Mouse (Mus musculus) kidney, adult 2 months (tissue): ENCODE data around the gene Lims1. TPM values are rescaled to one million over a fixed set of nuclear protein-coding genes. Genes with fewer than 3 reads are reported as not detected.

Experiments used
- DNase-seq: peaks from one replicate; pipeline ENCODE4 v3.0.0; 2021
- H3K27ac ChIP-seq: fragments of 200-500 bp; 2 replicates; pipeline ENCODE4 v1.5.1; 2012; ENCODE audit warnings: low read depth, low read length, control low read depth, inconsistent platforms; ENCODE audit not compliant: insufficient read depth
- H3K27me3 ChIP-seq: fragments of 200-500 bp; replicated peaks from 2 replicates; pipeline ENCODE4 v1.6.1; 2012; ENCODE audit warnings: mild to moderate bottlenecking, moderate library complexity, low read length, inconsistent platforms; ENCODE audit not compliant: control insufficient read depth, insufficient read depth
- H3K36me3 ChIP-seq: fragments of 200-500 bp; 2 replicates; pipeline ENCODE4 v1.6.1; 2012; ENCODE audit warnings: mild to moderate bottlenecking, moderate library complexity, low read length, inconsistent platforms; ENCODE audit not compliant: control insufficient read depth, insufficient read depth
- H3K4me1 ChIP-seq: fragments of 200-500 bp; 2 replicates; pipeline ENCODE4 v1.6.1; 2011; ENCODE audit warnings: low read length; ENCODE audit not compliant: control insufficient read depth, insufficient read depth
- H3K4me3 ChIP-seq: fragments of 200-500 bp; 2 replicates; pipeline ENCODE4 v1.5.1; 2011; ENCODE audit warnings: mild to moderate bottlenecking, low read depth, low read length, control low read depth; ENCODE audit not compliant: insufficient read depth
- CTCF ChIP-seq: fragments of 200-500 bp; conservative IDR thresholded peaks from 2 replicates; pipeline ENCODE4 v1.5.1; 2011; ENCODE audit warnings: low read depth, mild to moderate bottlenecking, control low read depth, low read length, moderate library complexity, mixed read lengths; ENCODE audit not compliant: insufficient read depth, insufficient read length
- POLR2A ChIP-seq: fragments of 200-500 bp; IDR thresholded peaks from one replicate; pipeline ENCODE4 v1.6.1; 2011; ENCODE audit warnings: low read depth, low read length, control low read depth
- WGBS: fragments of 180-500 bp; shearing (Covaris S2); methylation state at CpG from one replicate; pipeline ENCODE4 v1.1.7; 2018; 5-methylcytosine and 5-hydroxymethylcytosine counted together
- polyA plus RNA-seq: library from polyadenylated mRNA; depleted of rRNA; stranded (reverse); fragments of >200 nt; gene quantifications from 2 replicates; pipeline ENCODE4 v1.2.3, GENCODE M21; 2012

The Lims1 gene
- polyA plus RNA-seq, 1 experiment = 16.1 TPM

GRCm38 (mm10) chr10:58393026-58394014 is 70.1 kb downstream of the Lims1 start:
- no peaks in the 10 kb centered on the region for H3K36me3 ChIP-seq
- no peaks in the 10 kb centered on the region for H3K4me1 ChIP-seq
- DNase-seq = peak; percentile 16
- WGBS = 76% methylated on average over 7 of the region's 7 CpGs
- H3K27ac ChIP-seq = peak overlapping the region; percentile 55; the same call in 1 of the 2 replicates
- TF ChIP-seq CTCF (no peak), POLR2A (no peak)
- H3K4me3 ChIP-seq = no peak overlapping the region
- no peaks in the 10 kb centered on the region for H3K27me3 ChIP-seq

GRCm38 (mm10) chr10:58394170-58394569 is 70.9 kb downstream of the Lims1 start:
- TF ChIP-seq CTCF (no peak), POLR2A (no peak)
- H3K36me3 ChIP-seq = no peaks in the 10 kb centered on the region
- no peaks in the 10 kb centered on the region for H3K27me3 ChIP-seq
- peak; percentile 35 for DNase-seq
- H3K4me3 ChIP-seq = peak overlapping the region; percentile 35; the same call in 1 of the 2 replicates
- H3K4me1 ChIP-seq = no peaks in the 10 kb centered on the region
- H3K27ac ChIP-seq = peak overlapping the region; percentile 18; the same call in 1 of the 2 replicates
- WGBS = 50% methylated on average over 10 of the region's 10 CpGs

- Histone ChIP-seq H3K4me3 (no peak overlapping the region), H3K36me3 (no peaks in the 10 kb centered on the region; the same call in 1 of the 2 replicates), H3K27me3 (no peaks in the 10 kb centered on the region), H3K27ac (no peak overlapping the region), H3K4me1 (no peaks in the 10 kb centered on the region; the same call in 1 of the 2 replicates)
- DNase-seq = no peak
- 59% methylated on average over 4 of the region's 4 CpGs for WGBS
- TF ChIP-seq POLR2A (no peak), CTCF (no peak)
Observed at GRCm38 (mm10) chr10:58395315-58395714, 72.0 kb downstream of the Lims1 start.

- Histone ChIP-seq H3K4me1 (no peaks in the 10 kb centered on the region; the same call in 1 of the 2 replicates), H3K27ac (no peak overlapping the region), H3K27me3 (no peaks in the 10 kb centered on the region), H3K36me3 (no peaks in the 10 kb centered on the region; the same call in none of the 2 replicates), H3K4me3 (no peak overlapping the region)
- TF ChIP-seq POLR2A (no peak), CTCF (no peak)
- WGBS = 70% methylated on average over 2 of the region's 2 CpGs
- no peak for DNase-seq
Observed at GRCm38 (mm10) chr10:58395723-58396122, 72.5 kb downstream of the Lims1 start.

- H3K4me3 ChIP-seq = no peak overlapping the region
- H3K4me1 ChIP-seq = no peaks in the 10 kb centered on the region; the same call in 1 of the 2 replicates
- no peaks in the 10 kb centered on the region for H3K27me3 ChIP-seq
- 51% methylated on average over 3 of the region's 3 CpGs for WGBS
- H3K27ac ChIP-seq = no peak overlapping the region
- DNase-seq = no peak
- no peaks in the 10 kb centered on the region; the same call in none of the 2 replicates for H3K36me3 ChIP-seq
- TF ChIP-seq CTCF = no peak
- TF ChIP-seq POLR2A = no peak
Observed at GRCm38 (mm10) chr10:58396600-58396999, 73.3 kb downstream of the Lims1 start.

GRCm38 (mm10) chr10:58398941-58399340 is 75.7 kb downstream of the Lims1 start:
- Histone ChIP-seq H3K27me3 (no peaks in the 10 kb centered on the region), H3K4me1 (no peaks in the 10 kb centered on the region; the same call in 1 of the 2 replicates), H3K27ac (no peak overlapping the region), H3K36me3 (no peaks in the 10 kb centered on the region; the same call in none of the 2 replicates), H3K4me3 (no peak overlapping the region)
- no peak for DNase-seq
- TF ChIP-seq POLR2A = no peak
- TF ChIP-seq CTCF = no peak
- 85% methylated on average over 8 of the region's 8 CpGs for WGBS

GRCm38 (mm10) chr10:58401838-58402237 is 78.6 kb downstream of the Lims1 start:
- no peaks in the 10 kb centered on the region; the same call in none of the 2 replicates for H3K36me3 ChIP-seq
- TF ChIP-seq POLR2A = no peak
- no peak for TF ChIP-seq CTCF
- no peaks in the 10 kb centered on the region for H3K27me3 ChIP-seq
- DNase-seq = no peak
- H3K4me3 ChIP-seq = no peak overlapping the region
- no peak overlapping the region for H3K27ac ChIP-seq
- WGBS = 73% methylated on average over 3 of the region's 3 CpGs
- peaks cover 9% of the 10 kb centered on the region; the same call in 1 of the 2 replicates for H3K4me1 ChIP-seq
